Mouse (Mus musculus) left cerebral cortex, postnatal 10 days (tissue): ENCODE data around the gene Stradb. TPM values are rescaled to one million over a fixed set of nuclear protein-coding genes. Genes with fewer than 3 reads are reported as not detected.
A peak's percentile ranks its signal among the peaks of the same experiment; 100 is the strongest.
"Not testable (repeated sequence)": the region's sequence is repeated elsewhere in the genome, so short reads cannot be mapped to it uniquely, and the experiment has no call there.

Source experiments
- DNase-seq, 2 experiments: peaks; one replicate each; pipeline ENCODE4 v3.0.0; 2021 to 2022; ENCODE audit warnings: low spot score in 2 of 2, mixed read lengths in 1 of 2; ENCODE audit errors: extremely low spot score in 1 of 2
- intact Hi-C: fragments of 180-260 bp; cut with DNase I; formaldehyde crosslinking; loops from one replicate; pipeline ENCODE4 v1.15.1; 2025
- total RNA-seq, 2 experiments: library from RNA; stranded (reverse); gene quantifications; 2 replicates each; pipeline ENCODE4 v1.2.3; 2021

The Stradb gene
- total RNA-seq, 2 experiments from 2014 or later, result 78.9 to 89.0 TPM

GRCm38 (mm10) chr1:58957931-58958330, 15.4 kb upstream of the Stradb start:
- no peak for DNase-seq
- intact Hi-C loops, result no loop called here

GRCm38 (mm10) chr1:58958789-58959526, 14.4 kb upstream of the Stradb start:
- intact Hi-C loops, result not testable (repeated sequence)

GRCm38 (mm10) chr1:58959682-58960081, 13.6 kb upstream of the Stradb start:
- intact Hi-C loops, result no loop called here
- no peak for DNase-seq

More at GRCm38 (mm10) chr1:58958789-58959526, 14.4 kb upstream of the Stradb start:
- not testable (repeated sequence) for DNase-seq

GRCm38 (mm10) chr1:58961152-58961893, 12.0 kb upstream of the Stradb start:
- intact Hi-C loops, result no loop called here

GRCm38 (mm10) chr1:58962418-58962817, 10.9 kb upstream of the Stradb start:
- DNase-seq, result no peak
- intact Hi-C loops, result no loop called here

More at GRCm38 (mm10) chr1:58961152-58961893, 12.0 kb upstream of the Stradb start:
- DNase-seq, result no peak

DNA sequence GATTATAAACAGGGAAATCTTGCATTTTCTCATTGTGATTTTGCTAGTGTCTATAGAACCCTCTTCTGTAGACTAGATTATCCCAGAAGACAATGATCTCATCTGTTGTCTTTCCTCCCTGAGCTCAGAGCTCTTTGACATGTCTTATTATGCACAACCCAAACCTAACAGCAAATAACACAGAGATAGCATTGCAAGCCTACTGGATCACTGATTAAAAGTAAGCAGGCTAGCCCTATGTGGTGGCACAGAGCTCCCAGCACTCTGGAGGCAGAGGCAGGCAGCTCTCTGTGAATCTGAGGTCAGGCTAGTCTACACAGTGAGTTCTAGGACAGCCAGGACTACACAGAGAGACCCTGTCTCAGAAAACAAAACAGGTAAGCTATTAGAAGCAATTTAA, 10.5 kb upstream of the Stradb start:
- no peak for DNase-seq
- intact Hi-C loops, result no loop called here

- intact Hi-C loops, result no loop called here
- DNase-seq, result no peak
These were observed 5.8 kb upstream of the Stradb start for GRCm38 (mm10) chr1:58967534-58967933.

- no peak for DNase-seq
- intact Hi-C loops, result loop anchor here (5.0 kb wide), 2 partner anchors 43 to 58 kb away; no protein-coding TSS in a partner anchor
These were observed 3.3 kb upstream of the Stradb start for GRCm38 (mm10) chr1:58970054-58970453.

DNA sequence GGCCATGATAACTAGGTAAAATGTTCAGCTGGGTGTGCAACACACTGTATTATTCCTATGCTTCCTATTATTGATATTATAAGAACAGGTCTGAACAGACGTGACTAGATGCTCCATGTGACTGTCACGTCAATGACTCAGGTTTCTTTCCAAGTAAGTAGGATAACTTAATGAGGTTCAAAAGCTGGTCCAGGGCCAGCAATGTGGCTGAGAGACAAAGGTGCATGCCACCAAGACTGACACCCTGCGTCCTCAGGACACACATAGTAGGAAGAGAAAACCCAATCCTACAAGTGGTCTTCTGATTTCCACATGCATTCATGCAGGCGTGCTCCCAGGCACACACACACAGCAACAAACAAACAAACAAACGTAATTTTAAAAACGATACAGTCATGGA, 2.2 kb upstream of the Stradb start:
- intact Hi-C loops, result loop anchor here (5.0 kb wide), 2 partner anchors 44 to 59 kb away; no protein-coding TSS in a partner anchor
- DNase-seq, result no peak

DNA sequence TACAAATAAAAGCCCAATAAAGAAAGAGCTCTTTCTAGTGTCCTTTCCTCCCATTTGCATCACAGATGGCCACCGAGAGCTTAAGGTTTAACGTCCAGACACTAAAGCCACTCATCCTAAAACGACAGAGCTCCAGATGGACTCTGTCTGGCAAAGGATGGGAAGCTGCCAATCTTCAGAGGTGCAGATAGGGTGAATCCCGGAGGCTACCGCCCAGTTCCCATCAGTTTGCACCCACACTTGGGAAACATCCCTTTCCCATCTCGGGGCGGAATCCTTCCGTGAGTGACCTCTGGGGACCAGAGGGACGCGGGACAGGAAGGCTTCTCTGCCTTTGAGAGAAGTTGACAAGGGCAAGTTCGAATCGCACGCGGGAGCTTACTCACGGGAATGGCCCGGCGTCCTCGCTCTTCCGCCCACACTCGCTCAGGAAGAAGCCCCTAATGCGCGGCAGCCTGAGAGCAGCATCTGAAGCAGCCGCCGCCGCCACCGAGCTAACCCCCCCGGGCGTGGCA, 414 bp upstream of the Stradb start:
- intact Hi-C loops, result loop anchor here (5.0 kb wide), 2 partner anchors 46 to 61 kb away; no protein-coding TSS in a partner anchor
- peak in 1 of 2 experiments; percentile 25 for DNase-seq

DNA sequence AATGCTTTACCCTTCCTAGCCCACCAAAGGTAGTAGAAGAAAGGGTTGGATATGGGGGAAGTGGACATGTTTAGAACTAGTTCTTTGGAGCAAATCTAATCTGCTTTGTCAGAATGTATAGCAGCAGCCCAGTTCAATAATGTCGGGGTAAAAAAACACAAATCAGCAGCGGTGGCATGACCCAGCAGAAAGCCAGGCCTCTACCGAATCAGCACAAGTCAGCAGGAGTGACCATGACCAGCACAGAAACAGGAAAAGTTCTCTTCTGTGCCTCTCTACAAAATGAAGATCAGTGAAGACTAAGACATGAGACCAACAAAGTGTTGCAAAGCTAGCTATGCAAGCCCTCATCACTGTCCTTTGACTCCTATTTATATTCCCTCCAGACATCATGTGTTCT, 9.0 kb downstream of the Stradb start:
- intact Hi-C loops, result no loop called here
- DNase-seq, result no peak

GRCm38 (mm10) chr1:58984586-58984985, 11.3 kb downstream of the Stradb start:
- intact Hi-C loops, result no loop called here
- no peak for DNase-seq

DNA sequence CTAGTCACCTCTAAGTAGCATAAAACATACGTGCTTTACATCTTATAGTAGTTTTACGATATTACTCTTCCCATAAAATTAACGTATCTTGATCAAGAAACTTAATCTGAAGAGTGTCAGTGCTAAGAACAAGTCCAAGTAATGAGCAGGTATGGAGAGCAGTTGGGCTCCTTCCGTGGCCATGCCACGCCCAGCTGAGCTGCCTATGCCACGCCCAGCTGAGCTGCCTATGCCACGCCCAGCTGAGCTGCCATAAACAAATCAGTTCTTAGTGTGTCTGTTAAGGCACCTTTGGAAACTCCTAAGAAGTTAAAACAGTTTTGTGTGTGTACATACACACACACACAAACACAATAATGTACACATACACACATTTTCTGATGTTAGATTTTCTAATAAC, 19.8 kb downstream of the Stradb start:
- intact Hi-C loops, result loop anchor here (5.0 kb wide), 1 partner anchor 221 kb away; no protein-coding TSS in a partner anchor
- no peak for DNase-seq

GRCm38 (mm10) chr1:58993723-58994122, 20.4 kb downstream of the Stradb start:
- intact Hi-C loops, result loop anchor here (5.0 kb wide), 1 partner anchor 221 kb away; no protein-coding TSS in a partner anchor
- DNase-seq, result no peak

DNA sequence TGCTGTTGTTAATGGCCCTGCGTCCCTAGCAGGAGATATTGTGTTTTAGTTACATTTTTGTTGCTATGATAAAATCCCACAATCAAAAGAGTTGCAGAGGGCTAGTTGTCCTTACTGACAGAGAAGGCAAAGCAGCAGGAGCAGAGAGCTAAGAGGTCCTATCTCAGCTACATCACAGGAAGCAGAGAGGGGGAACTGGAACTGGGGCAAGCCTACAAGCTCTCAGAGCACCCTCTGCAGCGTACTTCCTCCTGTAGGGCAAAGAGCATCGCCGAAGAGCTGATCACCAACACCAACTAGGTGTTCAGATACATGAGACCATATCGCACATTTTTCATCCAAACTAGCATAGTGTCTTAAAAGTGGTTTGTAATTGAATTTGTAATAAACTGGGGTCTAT, 22.0 kb downstream of the Stradb start:
- DNase-seq, result no peak
- intact Hi-C loops, result no loop called here

- intact Hi-C loops, result no loop called here
These were observed 35.9 kb downstream of the Stradb start for GRCm38 (mm10) chr1:59009250-59009649.

DNA sequence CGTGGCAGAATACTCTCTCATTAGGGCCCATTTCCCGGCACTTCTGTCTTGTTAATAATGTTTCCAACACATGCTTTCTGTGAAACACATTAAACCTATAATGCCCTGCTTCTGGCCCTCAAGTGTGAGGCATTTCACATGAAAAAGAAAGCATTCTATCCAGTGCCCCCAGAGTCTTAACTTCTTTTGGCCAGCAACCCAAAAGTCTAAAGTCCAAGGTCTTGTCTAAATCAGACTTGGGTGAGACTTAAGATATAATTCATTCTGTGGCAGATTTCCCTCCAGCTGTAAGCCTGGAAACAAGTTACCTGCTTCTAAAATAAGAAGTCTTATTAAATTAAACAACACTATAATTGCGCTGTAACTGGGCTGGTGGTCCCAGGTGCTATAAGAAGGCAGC, 48.2 kb downstream of the Stradb start:
- intact Hi-C loops, result no loop called here
- no peak for DNase-seq

More at GRCm38 (mm10) chr1:59009250-59009649, 35.9 kb downstream of the Stradb start:
- DNase-seq, result peak in 1 of 2 experiments; percentile 17

DNA sequence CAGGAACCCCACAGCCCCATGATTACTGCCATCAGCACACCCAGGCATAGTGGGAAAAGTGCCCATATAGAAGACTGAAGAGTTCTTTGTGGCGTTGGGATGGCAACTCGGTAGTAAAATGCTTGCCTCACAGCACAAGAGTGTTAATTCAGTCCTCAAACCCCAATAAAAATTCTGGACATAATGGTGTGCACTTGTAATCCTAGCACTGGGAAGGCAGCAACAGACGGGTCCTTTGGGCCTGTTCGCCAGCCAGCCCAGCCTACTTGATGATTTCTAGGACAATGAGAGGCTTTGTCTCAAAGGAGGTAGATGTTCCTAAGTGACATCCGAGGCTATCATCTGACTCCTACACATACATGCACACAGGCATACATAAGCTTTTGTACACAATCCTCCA, 64.4 kb downstream of the Stradb start:
- DNase-seq, result peak in 1 of 2 experiments; percentile 4
- intact Hi-C loops, result no loop called here
